Mouse (Mus musculus) cerebellum, adult 8-10 months (tissue): ENCODE measurements at regions not wholly inside any gene's neighbourhood (a gene's known extent, or its start where the extent isn't known, plus 50 kb on each side); places are given as distances from the start of the nearest gene placed in this dataset.

Experiments used
- DNase-seq: peaks from one replicate; pipeline ENCODE4 v3.0.0; 2022

DNA sequence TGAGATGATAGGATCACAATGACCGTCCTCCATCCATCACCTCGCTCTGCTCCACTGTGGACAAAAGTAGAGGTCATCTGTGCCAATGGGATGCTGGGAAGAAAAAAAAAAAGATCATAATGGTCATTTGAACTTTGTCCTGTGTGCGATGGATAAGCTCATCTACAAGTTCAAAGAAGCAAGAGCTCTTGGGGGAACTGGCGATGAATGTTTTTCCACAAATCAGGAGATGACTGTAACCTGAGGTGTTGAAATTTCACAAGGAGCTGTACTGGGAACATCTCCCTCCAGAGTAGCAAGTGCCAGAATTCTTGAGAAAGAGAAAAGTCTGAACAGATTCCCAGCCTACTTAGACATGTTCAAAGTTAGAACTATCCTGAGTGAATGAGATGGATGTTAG is 287.0 kb downstream of the Tns3 start:
- DNase-seq = no peak

DNA sequence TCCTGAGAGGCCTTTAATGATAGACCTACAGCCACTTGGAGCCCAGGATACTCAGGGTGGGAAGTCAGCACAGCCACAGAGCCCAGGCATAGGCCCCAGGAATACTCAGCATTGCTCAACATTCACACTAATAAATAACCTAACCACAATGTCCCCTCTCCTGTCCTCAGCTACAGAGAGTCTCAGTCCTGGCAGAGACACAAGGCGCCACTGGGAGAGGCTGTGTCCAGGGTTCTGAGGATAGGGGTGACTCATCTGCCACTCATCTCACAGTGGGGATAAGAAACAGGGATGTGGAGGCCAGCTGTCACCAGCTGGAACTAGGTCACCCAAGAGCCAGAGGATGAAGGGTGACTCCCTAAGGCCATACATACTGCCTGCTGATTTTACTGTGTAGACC is 298.8 kb downstream of the Tns3 start:
- no peak for DNase-seq

DNA sequence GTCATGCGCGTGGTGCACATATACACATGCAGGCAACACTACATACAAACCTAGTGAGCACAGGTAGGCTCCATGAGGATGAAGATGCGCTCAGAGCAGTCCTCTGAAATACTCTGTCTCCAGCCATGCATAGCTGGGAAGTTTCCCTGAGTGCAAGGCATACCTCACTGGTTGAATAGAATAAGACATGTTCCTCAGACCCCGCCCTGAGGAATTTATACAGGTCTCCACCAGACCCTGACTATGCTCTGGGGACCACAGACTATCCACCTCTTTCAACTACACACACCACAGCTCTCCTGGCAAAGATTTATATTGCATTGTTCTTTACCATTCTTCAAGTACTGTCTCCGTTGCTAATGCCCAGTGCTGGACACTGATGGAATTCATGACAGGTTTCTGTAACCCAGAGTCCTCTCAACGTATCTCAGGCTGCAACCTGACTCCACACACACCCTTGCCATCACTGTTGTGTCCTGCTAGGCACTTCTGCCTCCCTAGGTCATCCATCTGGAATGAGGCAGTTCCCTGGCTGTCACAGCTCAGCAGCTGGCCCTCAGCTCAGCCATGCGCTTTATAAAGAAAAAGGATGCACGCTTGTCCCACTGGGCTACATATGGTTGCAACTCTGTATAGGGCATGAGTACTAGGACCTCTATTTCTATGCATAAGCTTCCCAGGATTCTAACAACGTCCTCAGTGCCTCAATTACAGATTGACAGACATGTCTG is 299.5 kb downstream of the Tns3 start:
- DNase-seq = no peak

GRCm38 (mm10) chr11:8344938-8345337 is 319.4 kb downstream of the Tns3 start:
- no peak for DNase-seq

DNA sequence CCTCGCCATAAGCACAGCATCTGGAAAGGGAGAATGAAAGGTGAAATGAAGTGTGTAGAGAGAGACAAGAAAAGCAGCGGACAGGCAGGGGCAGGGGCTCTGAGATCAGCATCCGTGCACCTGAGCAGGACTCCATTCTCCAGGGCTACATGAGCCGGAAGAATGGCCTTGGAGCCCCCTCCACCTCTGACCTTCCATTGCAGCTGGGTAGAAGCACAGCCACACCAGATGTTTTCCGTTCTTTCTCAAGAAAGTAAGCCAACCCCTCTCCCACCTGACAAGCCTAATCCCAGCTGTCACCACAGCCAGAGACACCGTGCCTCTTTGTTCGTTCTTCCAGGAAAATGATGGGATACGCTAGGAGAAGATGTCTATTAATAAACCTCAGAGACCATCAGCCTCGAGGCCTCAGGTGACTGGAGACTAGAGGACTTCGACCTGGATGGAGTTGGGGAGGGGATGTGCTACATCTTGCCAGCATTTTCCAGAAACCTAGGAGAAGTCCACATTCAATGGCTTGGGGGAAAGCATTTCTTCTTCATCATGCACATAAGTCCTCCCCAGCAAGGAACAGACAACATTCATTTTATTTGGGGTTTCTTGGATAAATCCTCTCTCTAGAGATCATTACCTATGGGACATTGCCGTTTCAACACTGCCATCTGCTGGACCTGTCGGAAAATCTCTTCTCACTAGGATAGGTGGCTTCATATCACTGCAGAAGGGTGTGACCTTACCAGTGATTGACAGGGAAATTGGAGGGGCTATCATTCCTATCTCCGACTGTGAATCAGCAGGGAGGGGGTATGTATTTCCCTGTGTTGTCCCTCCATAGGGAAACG is 361.8 kb downstream of the Tns3 start:
- peak; percentile 20 for DNase-seq

GRCm38 (mm10) chr11:8297462-8297861 is 366.9 kb downstream of the Tns3 start:
- no peak for DNase-seq

DNA sequence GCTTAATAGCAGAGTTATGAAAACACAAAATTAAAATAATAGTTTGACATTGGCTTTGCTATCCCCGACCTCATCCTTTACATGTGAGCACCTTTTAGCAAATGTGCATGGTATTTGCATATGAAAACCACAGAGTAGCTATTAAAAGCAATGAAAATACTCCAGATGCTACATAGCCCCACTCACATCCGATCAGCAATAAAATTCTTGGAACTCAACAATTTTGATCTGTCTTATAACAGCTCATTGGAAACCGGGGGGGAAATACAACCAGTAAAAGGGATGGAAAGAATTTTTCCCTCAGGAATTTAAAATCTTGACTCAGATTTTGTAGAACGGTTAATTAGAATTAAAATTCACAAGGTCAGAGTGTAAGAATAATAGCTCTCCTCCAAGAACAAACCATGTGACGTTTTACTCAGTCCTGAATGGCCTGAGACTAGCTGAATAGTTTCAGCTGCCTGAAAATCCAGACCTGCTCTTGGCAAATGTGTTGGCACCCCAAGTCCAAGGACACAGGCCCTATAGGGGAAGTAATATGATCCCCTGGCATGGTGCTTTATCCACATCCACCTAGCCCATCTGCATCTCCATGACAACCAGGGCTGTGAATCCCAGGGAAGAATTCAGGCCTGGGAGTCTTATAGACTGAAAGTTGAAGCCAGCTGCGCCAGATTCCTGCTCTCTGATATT is 370.9 kb downstream of the Tns3 start:
- no peak for DNase-seq

GRCm38 (mm10) chr11:8285271-8285670 is 379.1 kb downstream of the Tns3 start:
- DNase-seq = no peak

GRCm38 (mm10) chr11:8275203-8275602 is 389.1 kb downstream of the Tns3 start:
- DNase-seq = no peak

DNA sequence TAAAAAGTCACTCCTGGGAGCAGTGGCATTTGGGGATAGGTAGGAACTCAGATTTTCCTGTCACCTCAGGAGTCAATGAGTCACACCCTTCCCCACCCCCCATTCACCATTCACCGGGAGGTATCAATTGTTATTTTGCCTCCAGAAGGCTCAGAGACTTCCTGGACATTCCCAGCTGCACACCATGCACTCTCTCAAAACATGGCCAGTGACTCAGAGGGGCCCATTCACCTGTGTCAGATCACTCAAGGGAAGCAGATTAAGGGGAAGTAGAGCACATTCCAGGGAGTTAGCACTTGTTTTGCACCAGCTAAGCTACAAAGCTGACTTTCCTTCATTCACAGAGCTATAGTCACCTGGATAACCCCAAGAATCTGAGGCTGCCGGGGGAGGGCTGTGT is 395.2 kb downstream of the Tns3 start:
- DNase-seq = no peak

DNA sequence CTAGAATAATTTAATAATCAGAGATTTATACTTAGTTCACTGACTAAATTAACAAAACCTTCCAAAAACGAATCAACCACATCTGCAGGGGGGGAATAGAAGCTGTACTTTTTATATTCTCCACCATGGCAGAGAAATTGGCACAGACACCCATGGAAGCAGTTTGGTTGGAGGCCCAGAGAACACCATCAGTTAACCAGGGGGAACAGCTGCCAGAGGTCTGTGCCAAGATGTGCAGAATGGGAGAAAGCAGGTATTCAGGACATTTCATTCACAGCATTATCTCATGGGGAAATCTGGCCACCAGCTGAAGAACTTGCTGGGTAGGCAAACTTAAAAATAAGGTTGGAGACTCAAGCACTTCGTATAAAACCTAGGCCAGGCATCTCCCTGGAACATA is 410.3 kb downstream of the Tns3 start:
- no peak for DNase-seq

DNA sequence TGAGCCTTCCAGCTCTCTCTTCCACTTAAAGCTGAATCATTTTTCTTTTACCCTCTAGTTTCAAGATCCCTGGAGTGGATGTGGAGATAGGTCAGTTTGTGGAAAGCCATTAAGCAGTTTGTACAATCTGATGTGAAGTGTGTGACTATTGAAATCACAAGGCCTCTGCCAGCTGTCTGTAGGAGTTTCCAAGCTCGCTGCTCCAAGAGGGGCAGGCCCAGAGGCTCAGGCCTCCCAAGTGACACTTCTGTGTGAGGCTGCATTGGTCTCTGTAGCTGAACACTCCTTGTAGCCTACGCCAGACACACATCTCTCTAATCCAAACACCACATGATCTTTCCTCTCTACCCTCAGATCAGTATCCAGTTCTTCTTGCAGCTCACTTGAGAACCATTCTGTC is 413.0 kb downstream of the Tns3 start:
- no peak for DNase-seq

- no peak for DNase-seq
Observed at GRCm38 (mm10) chr11:8249468-8249867, 414.9 kb downstream of the Tns3 start.

DNA sequence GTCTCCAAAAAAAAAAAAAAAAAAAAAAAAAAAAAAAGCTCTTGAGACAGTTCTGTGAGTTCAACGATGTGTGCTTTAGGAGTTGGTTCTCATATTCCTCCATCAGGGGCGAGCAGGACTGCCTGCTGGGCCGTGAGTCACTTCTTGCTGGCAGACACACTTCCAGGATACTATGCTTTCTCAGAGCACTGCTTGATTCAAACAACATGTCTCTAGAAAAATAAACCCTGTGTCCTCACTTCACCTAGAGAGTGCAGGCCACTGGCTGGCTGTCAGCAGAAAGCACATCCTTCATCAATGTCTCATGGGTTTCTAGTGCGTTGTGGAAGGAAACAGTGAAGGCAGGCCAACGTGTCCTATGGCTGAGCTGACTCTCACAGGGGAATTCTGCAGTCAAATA is 416.8 kb downstream of the Tns3 start:
- no peak for DNase-seq

- no peak for DNase-seq
Observed at GRCm38 (mm10) chr11:8247024-8247423, 417.3 kb downstream of the Tns3 start.

DNA sequence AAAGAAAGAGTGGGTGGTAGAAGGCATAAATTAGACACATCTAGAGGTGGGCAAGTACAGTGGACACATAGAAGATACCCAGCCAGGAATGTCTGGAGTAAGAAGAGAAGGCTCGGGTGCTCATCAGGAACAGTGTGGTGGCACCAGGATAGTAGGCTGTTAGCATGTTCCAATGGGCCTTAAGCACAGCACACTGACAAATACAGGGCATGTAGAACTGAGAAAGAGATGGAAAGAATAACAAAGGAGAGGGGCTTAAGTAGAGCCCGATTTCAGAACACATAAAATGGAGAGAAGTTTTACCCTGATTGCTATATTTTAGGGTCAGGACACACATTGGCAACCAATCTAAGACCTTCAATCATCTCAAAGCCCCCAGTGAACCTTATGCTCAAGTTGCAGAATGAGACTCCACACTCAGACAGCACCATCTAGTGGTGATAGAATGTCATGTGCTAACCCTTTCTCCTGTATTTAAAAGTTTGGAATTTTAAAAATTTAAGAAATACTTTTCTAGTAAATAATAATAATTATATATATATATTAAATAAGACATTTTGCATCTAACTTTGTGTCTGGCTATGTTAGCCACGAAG is 418.8 kb downstream of the Tns3 start:
- no peak for DNase-seq

DNA sequence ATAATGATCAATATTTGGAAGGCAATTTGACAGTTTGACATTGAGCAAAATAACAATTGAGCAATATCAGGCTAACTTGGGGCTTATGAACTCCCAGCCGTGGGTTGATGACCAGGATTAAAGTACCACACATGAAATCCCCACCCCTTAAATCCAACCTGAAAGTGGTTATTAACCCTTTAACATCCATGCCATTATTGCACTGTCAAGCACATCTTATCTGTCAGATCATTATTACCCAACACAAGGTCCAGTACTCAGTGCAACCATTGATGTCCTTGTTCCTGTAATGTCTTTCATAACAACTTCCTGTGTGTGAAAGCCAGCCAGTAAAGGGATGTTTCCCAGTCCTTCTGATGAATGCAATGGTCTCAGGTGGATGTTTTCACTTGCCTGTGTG is 425.8 kb downstream of the Tns3 start:
- DNase-seq = no peak

DNA sequence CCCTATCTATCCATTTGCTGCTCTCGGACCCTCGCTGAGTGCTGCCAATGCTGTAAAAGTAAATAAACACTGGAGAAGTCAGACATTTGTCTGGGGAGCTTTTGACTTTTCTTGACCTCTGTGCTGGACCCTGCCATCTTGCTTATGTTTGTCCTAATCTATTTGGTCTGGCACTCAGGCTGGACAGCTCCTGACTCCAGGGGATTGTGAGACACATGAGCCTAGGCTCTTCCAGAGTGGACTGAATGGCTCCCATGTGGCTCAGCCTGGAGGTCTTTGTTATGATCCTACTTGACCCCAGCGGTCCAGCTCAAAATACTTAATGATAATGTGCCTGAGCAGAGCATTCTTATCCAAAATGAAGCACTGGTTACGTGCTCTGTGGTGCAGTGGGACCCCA is 426.8 kb downstream of the Tns3 start:
- no peak for DNase-seq

GRCm38 (mm10) chr11:8236056-8236455 is 428.3 kb downstream of the Tns3 start:
- no peak for DNase-seq

- no peak for DNase-seq
Observed at GRCm38 (mm10) chr11:8232636-8233189, 431.6 kb downstream of the Tns3 start.

DNA sequence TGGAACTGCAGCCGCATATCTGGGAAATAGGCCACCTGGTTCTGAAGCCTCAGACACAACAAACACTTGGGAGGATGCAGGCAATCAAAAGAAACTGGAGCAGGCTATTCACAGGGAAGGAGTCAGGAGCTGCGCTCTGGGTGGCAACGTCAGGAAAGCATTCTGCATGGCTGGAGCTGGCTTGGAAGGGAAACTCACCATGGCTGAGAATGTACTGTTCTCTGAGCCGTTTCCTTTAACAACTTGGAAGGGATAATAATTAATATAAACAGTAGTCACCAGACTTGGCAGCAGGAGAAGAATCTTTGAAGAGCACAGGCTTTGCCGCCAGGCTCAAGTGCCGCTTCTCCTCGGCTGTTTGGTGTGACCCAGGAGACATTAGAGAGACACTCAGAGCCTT is 434.5 kb downstream of the Tns3 start:
- no peak for DNase-seq

DNA sequence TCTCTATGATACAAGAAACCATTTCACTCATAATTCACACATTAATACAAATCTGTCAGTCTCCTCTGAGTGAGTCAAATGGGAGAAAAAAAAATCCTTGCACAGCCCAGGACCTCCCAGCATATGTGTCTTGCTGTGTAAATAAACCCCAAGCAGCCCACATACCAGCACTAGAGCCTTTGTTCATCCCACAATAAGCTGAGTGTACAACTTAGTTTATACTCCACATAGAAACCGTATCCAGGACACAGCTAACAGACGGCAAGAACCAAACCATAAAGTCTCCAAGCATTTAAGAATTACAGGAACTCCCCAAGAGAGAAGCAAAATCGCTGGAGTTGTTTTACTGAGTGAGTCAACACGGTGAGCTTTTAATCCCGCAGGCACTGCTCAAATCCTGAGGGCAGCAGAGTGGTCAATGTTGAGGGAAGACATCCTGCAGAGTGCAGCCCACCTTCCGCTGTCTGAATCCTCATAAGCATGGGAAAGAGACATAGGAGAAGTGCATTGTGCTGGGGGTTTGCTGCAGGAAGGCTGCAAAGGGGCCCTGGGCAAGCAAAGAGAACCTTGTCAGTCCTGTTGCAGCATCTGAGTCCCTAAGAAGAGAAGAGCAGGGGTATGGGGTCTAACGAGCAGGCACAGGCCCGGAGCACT is 436.4 kb downstream of the Tns3 start:
- no peak for DNase-seq

DNA sequence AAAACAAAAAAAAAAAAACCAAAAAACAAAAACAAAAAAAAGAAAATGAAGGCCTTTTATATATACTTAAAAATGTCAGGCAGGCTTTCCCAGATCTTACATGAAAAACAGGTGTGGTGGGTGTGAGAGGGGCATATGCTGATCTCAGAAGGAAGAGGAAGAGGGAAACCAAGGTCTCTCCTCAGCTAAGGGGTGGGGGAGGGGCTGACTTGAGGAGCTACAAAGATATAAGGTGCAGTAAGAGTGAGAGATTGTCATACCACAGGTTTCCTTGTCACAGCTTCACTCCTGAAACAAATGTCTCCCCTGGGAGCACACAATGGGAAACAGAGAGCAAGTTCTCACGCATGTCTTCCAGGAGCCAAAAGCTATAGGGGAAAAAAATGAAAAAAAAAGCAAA is 440.0 kb downstream of the Tns3 start:
- DNase-seq = no peak
